23 mouse cellular contexts compared by ENCODE assay signal in the genomic region with DNA sequence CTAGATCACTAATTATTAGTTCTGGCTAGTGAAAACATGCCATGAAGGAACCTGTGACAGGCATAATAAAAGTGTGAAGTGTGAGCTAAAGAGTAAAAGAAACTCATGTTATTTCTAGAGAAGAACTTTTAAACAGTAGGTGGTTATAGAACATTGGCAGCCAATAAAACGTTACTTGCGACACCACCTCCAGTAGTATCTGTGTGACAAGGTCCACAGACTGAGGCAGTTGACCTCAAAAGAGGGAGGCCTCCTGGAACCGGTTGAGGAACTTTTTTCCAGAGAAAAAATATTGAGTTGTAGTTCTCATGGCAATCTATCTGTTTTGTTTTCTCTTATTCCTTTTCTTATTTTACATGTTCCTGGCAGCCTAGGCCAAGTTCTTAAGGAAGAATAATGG. TPM values are rescaled to one million over a fixed set of nuclear protein-coding genes. Genes with fewer than 3 reads are reported as not detected.
"Had no signal": no experiment of that assay in that cellular context is flagged by ENCODE, and none has a peak within 500 bp of the region (broad histone marks: within the 10 kb centered on the region; RNA-seq: fewer than 3 reads in every experiment).

No protein-coding gene starts in this region.

- H3K4me1 ChIP-seq: lung, embryonic 15.5 days; megakaryocyte, embryonic 14.5 days; midbrain, embryonic 13.5 days; midbrain, embryonic 15.5 days; neural tube, embryonic 12.5 days; stomach, embryonic 15.5 days had no signal

- ATAC-seq: lung, postnatal 0 days; midbrain, embryonic 13.5 days; midbrain, embryonic 15.5 days had no signal

- H3K36me3 ChIP-seq: lung, embryonic 15.5 days; midbrain, embryonic 13.5 days; midbrain, embryonic 15.5 days; neural tube, embryonic 12.5 days; stomach, embryonic 15.5 days had no signal

- DNase-seq: lung, adult 2 months; lung, postnatal 14 days; lung, postnatal 36 days; retina, postnatal 1 day; right cerebral cortex, postnatal 14 days; thymus, adult 2 months; thymus, postnatal 25 days; thymus, postnatal 4 days had no signal

- H3K27me3 ChIP-seq: lung, embryonic 15.5 days; megakaryocyte, embryonic 14.5 days; midbrain, embryonic 13.5 days; midbrain, embryonic 15.5 days; neural tube, embryonic 12.5 days; stomach, embryonic 15.5 days had no signal

- H3K4me2 ChIP-seq: lung, embryonic 15.5 days; midbrain, embryonic 11.5 days; midbrain, embryonic 13.5 days; midbrain, embryonic 15.5 days; neural tube, embryonic 12.5 days; stomach, embryonic 15.5 days had no signal

- H3K4me3 ChIP-seq: lung, embryonic 15.5 days; megakaryocyte, embryonic 14.5 days; midbrain, embryonic 13.5 days; midbrain, embryonic 15.5 days; neural tube, embryonic 12.5 days; stomach, embryonic 15.5 days had no signal

- H3K27ac ChIP-seq: lung, embryonic 15.5 days; macrophage; midbrain, embryonic 13.5 days; midbrain, embryonic 15.5 days; neural tube, embryonic 12.5 days; stomach, embryonic 15.5 days; stomach, postnatal 0 days had no signal

- H3K9me3 ChIP-seq: lung, embryonic 15.5 days; megakaryocyte, embryonic 14.5 days; midbrain, embryonic 15.5 days; neural tube, embryonic 12.5 days; stomach, embryonic 15.5 days had no signal

- H3K9ac ChIP-seq: lung, embryonic 15.5 days; midbrain, embryonic 13.5 days; midbrain, embryonic 15.5 days; neural tube, embryonic 12.5 days; stomach, embryonic 15.5 days had no signal

RNA-seq across cellular contexts. Expression of gene Slc22a26, which starts 36.9 kb away (rescaled TPM):
- polyA plus RNA-seq: lung, adult 2 months; lung, embryonic 15.5 days; lung, postnatal 0 days; macrophage; midbrain, embryonic 11.5 days; midbrain, embryonic 13.5 days; midbrain, embryonic 15.5 days; midbrain, postnatal 0 days; neural tube, embryonic 12.5 days; neural tube, embryonic 14.5 days; spleen, adult 2 months; stomach, embryonic 15.5 days; stomach, postnatal 0 days; testis, adult 2 months; thymus, adult 2 months; urinary bladder, adult 2 months had no signal

RNA-seq across cellular contexts. Expression of gene Slc22a19, which starts 54.5 kb away (rescaled TPM):
- polyA plus RNA-seq: lung, adult 2 months; macrophage; midbrain, embryonic 11.5 days; midbrain, embryonic 13.5 days; midbrain, postnatal 0 days; neural tube, embryonic 12.5 days; neural tube, embryonic 14.5 days; spleen, adult 2 months; stomach, embryonic 15.5 days; stomach, postnatal 0 days; thymus, adult 2 months; urinary bladder, adult 2 months had no signal
